Mouse (Mus musculus) G1E (cell line): Measurements from ENCODE around the gene Actc1. TPM values are rescaled to one million over a fixed set of nuclear protein-coding genes. Genes with fewer than 3 reads are reported as not detected.

Source experiments
- ATAC-seq: 2 replicates; pipeline ENCODE4 v1.8.0; 2016; ENCODE audit warnings: mild to moderate bottlenecking; ENCODE audit not compliant: insufficient number of reproducible peaks, poor library complexity, low FRiP score, severe bottlenecking; ENCODE audit errors: extremely low read depth
- DNase-seq: peaks from one replicate; pipeline ENCODE4 v3.0.0; 2012; ENCODE audit warnings: low spot score
- H3K27me3 ChIP-seq: 2 replicates; pipeline ENCODE4 v1.6.1; 2012; ENCODE audit warnings: mild to moderate bottlenecking, low read length, inconsistent platforms; ENCODE audit not compliant: insufficient read depth
- H3K36me3 ChIP-seq: replicated peaks from 2 replicates; pipeline ENCODE3; 2012; ENCODE audit warnings: mild to moderate bottlenecking, inconsistent platforms
- H3K4me1 ChIP-seq: 2 replicates; pipeline ENCODE4 v1.6.1; 2012; ENCODE audit warnings: low read depth, low read length, inconsistent platforms, mixed read lengths; ENCODE audit not compliant: insufficient read depth
- H3K4me3 ChIP-seq: 2 replicates; pipeline ENCODE4 v1.5.1; 2012; ENCODE audit warnings: low read depth, mild to moderate bottlenecking, inconsistent platforms, low read length, moderate library complexity, mixed read lengths
- H3K9me3 ChIP-seq: replicated peaks from 2 replicates; pipeline ENCODE4 v1.6.1; 2012; ENCODE audit warnings: inconsistent platforms
- CTCF ChIP-seq: IDR thresholded peaks from 2 replicates; pipeline ENCODE4 v1.5.1; 2012; ENCODE audit warnings: low read depth, low read length, inconsistent platforms, mixed read lengths
- GATA1 ChIP-seq: IDR thresholded peaks from 2 replicates; pipeline ENCODE4 v1.6.1; 2012; ENCODE audit warnings: borderline replicate concordance, low read length, inconsistent platforms, mixed read lengths
- GATA2 ChIP-seq: IDR thresholded peaks from 2 replicates; pipeline ENCODE4 v1.6.1; 2012; ENCODE audit warnings: low read depth, low read length, inconsistent platforms, borderline replicate concordance
- POLR2AphosphoS5 ChIP-seq: IDR thresholded peaks from 2 replicates; pipeline ENCODE4 v1.6.1; 2012; ENCODE audit warnings: low read depth, low read length, inconsistent platforms; ENCODE audit not compliant: insufficient replicate concordance
- TAL1 ChIP-seq: conservative IDR thresholded peaks from 2 replicates; pipeline ENCODE4 v1.6.1; 2012; ENCODE audit warnings: low read depth, low read length, inconsistent platforms, mixed read lengths
- polyA plus RNA-seq: library from polyadenylated mRNA; stranded (reverse); fragments of >175 nt; gene quantifications from 2 replicates; pipeline ENCODE4 v1.2.3, GENCODE M21; 2012
- total RNA-seq, 2 experiments: library from RNA; stranded (forward) in 1 of 2; stranded (reverse) in 1 of 2; fragments of 200-1000 nt in 1 of 2; fragments of >200 nt in 1 of 2; fragmentation: Nextera tagmentation in 1 of 2; gene quantifications; 2 replicates each; pipeline ENCODE4 v1.2.3; 2014 to 2017

Gene Actc1
- total RNA-seq (2014; fragmentation: Nextera tagmentation) (not detected in 2 replicates), total RNA-seq (2017) (not detected in 2 replicates), polyA plus RNA-seq (not detected in 2 replicates)

DNA sequence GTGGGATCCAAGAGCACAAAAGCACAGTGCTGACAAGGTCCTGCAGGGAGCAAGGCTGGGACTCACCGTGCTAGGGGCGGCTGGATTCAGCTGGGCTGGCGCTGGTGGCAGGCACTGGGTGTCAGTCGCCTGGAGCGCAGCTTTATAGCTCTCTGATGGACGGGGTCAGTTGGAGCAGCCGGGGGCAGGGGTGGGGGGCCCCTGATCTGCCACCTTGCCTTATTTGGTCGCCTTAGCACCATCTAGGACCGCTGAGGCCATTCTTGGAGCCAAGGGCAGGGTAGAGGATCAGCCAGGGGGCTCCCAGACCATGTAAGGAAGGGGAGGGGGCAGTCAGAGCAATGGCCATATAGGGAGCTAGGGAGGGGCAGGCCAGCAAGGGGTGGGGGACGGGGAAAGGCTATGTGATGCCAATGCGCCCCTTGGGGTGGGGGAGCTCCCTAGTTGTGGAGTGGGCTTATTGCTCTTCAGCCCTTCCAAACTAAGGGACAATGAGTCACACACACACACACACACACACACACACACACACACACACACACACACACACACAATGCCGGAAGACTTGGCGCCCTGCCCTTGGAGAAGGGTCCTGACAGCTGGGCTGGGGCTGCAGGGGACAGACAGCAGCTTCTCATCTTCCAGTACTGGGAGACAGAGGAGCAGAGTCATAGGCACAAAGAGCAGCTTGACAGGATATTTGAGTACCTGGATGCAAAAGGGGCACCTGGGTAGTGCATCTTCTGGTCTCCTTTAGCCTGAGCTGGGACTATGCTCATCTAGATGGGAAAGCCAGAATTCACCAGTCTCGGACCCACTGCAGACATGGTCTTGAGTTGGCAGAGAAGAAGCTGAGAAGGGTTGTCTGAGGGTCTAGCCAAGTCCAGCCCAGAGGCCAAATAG, at the start of gene Actc1:
TSS of gene Actc1 (minus strand) at position 853 of the 903 bp plus-strand sequence.
- no peak for DNase-seq
- H3K9me3 ChIP-seq: no peaks in the 10 kb centered on the region
- peaks cover 6% of the 10 kb centered on the region; the same call in 1 of the 2 replicates for H3K27me3 ChIP-seq
- no peak for TF ChIP-seq GATA1
- no peak for TF ChIP-seq POLR2AphosphoS5
- TF ChIP-seq TAL1: no peak
- no peak for TF ChIP-seq CTCF
- no peak for TF ChIP-seq GATA2
- peak within 1 kb of the TSS; percentile 56; the same call in 1 of the 2 replicates for H3K4me3 ChIP-seq
- peaks cover 4% of the 10 kb centered on the region for H3K4me1 ChIP-seq
- H3K36me3 ChIP-seq: no peaks in the 10 kb centered on the region
- ATAC-seq: no peak

DNA sequence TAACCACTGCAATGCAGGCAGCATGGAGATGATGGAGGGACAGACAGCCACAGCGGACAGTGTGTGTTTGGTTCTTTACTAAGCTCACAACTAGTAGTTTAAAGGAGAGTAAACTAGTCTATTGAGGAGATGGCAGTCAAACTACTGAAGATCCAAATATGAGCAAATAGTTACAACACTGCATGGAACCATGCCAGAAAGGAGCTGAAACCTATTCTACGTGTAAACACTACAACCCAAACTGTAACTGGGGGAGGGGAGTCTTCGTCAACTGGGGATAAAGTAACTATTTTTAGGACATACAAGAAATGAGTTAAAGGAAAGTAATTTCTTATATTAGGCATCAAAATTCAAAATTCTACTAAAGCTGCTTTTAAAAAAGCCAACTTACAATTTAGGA, 49.1 kb upstream of the Actc1 start:
- Histone ChIP-seq H3K9me3 (no peaks in the 10 kb centered on the region), H3K27me3 (no peaks in the 10 kb centered on the region), H3K4me1 (peaks cover 3% of the 10 kb centered on the region; the same call in 1 of the 2 replicates), H3K36me3 (peaks cover 91% of the 10 kb centered on the region), H3K4me3 (no peak overlapping the region)
- ATAC-seq (no peak), DNase-seq (no peak)
- TF ChIP-seq TAL1 (no peak), GATA2 (no peak), POLR2AphosphoS5 (no peak), GATA1 (no peak), CTCF (no peak)

- no peaks in the 10 kb centered on the region for H3K9me3 ChIP-seq
- H3K27me3 ChIP-seq: no peaks in the 10 kb centered on the region
- no peak for DNase-seq
- no peak overlapping the region for H3K4me3 ChIP-seq
- no peak for ATAC-seq
- H3K36me3 ChIP-seq: peaks cover 76% of the 10 kb centered on the region
- H3K4me1 ChIP-seq: peaks cover 12% of the 10 kb centered on the region
- no peak for TF ChIP-seq GATA2
- no peak for TF ChIP-seq CTCF
- no peak for TF ChIP-seq TAL1
- TF ChIP-seq POLR2AphosphoS5: no peak
- TF ChIP-seq GATA1: no peak
Observed at GRCm38 (mm10) chr2:114100834-114101233, 47.5 kb upstream of the Actc1 start.

DNA sequence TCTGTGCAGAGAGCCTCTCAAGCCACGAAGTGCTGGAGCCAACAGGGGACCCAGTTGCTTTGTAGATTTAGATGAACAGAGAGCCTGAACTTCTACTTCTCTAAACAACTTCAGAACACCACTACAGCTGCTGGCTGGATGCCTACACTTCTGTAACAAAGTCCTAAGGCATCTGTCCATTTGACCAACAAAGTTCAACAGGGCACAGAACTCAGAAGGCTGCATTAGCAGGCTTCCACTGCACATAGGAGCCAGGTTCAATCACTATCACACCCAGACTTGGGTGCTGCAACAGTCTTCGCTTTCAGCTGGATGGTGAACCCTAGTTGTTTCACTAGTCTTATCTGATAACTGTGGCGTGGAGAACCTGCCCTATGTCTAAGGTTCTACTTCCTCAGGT, 46.5 kb upstream of the Actc1 start:
- ATAC-seq: no peak
- TF ChIP-seq GATA1 (no peak), GATA2 (no peak), CTCF (no peak), POLR2AphosphoS5 (no peak), TAL1 (no peak)
- peaks cover 15% of the 10 kb centered on the region for H3K4me1 ChIP-seq

DNA sequence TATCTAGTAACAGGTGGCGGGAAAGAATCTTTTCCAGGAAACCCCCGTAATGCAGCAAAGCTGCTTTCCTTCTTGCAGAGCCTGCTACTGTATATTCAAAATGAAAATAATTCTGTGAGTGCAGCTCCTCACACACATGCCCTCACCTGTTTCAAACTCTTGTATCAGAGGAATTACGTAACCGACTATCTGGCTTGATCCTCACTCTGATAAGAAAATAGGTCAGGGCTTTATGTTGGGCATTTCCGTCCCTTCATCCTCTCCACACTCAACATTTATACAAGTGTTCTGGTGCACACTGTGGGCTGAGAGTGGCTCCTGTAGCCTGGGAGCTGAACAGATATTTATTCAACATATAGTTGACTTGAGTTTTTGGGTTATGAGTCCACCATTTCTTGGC, 45.8 kb upstream of the Actc1 start:
- peaks cover 60% of the 10 kb centered on the region for H3K36me3 ChIP-seq
- no peaks in the 10 kb centered on the region for H3K9me3 ChIP-seq

More for the DNA sequence above, 46.5 kb upstream of the Actc1 start:
- Histone ChIP-seq H3K4me3 (no peak overlapping the region), H3K27me3 (no peaks in the 10 kb centered on the region), H3K9me3 (no peaks in the 10 kb centered on the region), H3K36me3 (peaks cover 66% of the 10 kb centered on the region)
- DNase-seq: no peak

GRCm38 (mm10) chr2:114097627-114098026, 44.3 kb upstream of the Actc1 start:
- ATAC-seq: no peak
- H3K9me3 ChIP-seq: no peaks in the 10 kb centered on the region
- DNase-seq: no peak
- H3K27me3 ChIP-seq: no peaks in the 10 kb centered on the region; the same call in 1 of the 2 replicates
- H3K4me1 ChIP-seq: peaks cover 15% of the 10 kb centered on the region
- H3K4me3 ChIP-seq: no peak overlapping the region
- peaks cover 48% of the 10 kb centered on the region for H3K36me3 ChIP-seq
- TF ChIP-seq CTCF: no peak
- no peak for TF ChIP-seq TAL1
- no peak for TF ChIP-seq GATA1

More for the DNA sequence above, 45.8 kb upstream of the Actc1 start:
- Histone ChIP-seq H3K4me1 (peaks cover 15% of the 10 kb centered on the region), H3K4me3 (no peak overlapping the region), H3K27me3 (no peaks in the 10 kb centered on the region)
- no peak for TF ChIP-seq GATA1
- ATAC-seq: no peak
- DNase-seq: no peak

DNA sequence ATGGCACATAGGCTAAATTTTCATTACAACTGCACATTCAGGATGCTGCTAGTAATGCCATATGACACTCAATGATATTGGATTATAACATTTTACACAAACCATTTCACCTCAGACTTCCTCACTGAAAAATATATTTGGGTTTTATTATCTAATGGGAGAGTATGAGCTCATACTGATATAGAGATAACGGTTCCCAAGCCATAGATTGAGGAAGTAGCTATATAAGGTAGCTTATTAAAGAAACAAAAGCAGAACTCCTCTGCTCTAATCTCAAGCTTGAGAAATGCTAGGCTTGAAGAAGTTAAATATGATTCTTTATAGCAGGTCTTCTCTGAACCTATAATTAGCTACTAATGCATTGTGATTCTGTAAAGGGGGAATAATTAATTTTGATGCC, 43.2 kb upstream of the Actc1 start:
- TF ChIP-seq GATA2 (no peak), CTCF (no peak), TAL1 (no peak), GATA1 (no peak), POLR2AphosphoS5 (no peak)
- no peaks in the 10 kb centered on the region for H3K9me3 ChIP-seq
- ATAC-seq (peak; percentile 76; the same call in 1 of the 2 replicates), DNase-seq (peak; percentile 9)
- no peaks in the 10 kb centered on the region; the same call in 1 of the 2 replicates for H3K27me3 ChIP-seq
- H3K4me3 ChIP-seq: no peak overlapping the region
- peaks cover 37% of the 10 kb centered on the region for H3K36me3 ChIP-seq
- H3K4me1 ChIP-seq: peaks cover 15% of the 10 kb centered on the region
